Mouse (Mus musculus) embryonic facial prominence, embryonic 12.5 days (tissue): Measurements from ENCODE around the gene Immt. TPM values are rescaled to one million over a fixed set of nuclear protein-coding genes. Genes with fewer than 3 reads are reported as not detected.
"Not testable (repeated sequence)": the region's sequence is repeated elsewhere in the genome, so short reads cannot be mapped to it uniquely, and the experiment has no call there.

Source experiments
- ATAC-seq: fragments of 200-750 bp; cut with Nextera tagmentation; 2 replicates; pipeline ENCODE4 v1.8.0; 2017; ENCODE audit not compliant: insufficient number of reproducible peaks, insufficient read depth, low FRiP score, low TSS enrichment
- H3K27ac ChIP-seq: fragments of 300-500 bp; sonication (generic); 2 replicates; pipeline ENCODE4 v1.5.1; 2016; ENCODE audit warnings: mild to moderate bottlenecking
- H3K27me3 ChIP-seq: fragments of 300-500 bp; sonication (generic); 2 replicates; pipeline ENCODE4 v1.6.1; 2016; ENCODE audit warnings: mild to moderate bottlenecking, moderate library complexity
- H3K36me3 ChIP-seq: fragments of 300-500 bp; sonication (generic); 2 replicates; pipeline ENCODE4 v1.6.1; 2016; ENCODE audit warnings: mild to moderate bottlenecking
- H3K4me1 ChIP-seq: fragments of 300-500 bp; sonication (generic); 2 replicates; pipeline ENCODE4 v1.6.1; 2016
- H3K4me2 ChIP-seq: fragments of 300-500 bp; sonication (generic); replicated peaks from 2 replicates; pipeline ENCODE4 v1.6.1; 2016; ENCODE audit warnings: mild to moderate bottlenecking, moderate library complexity
- H3K4me3 ChIP-seq: fragments of 300-500 bp; sonication (generic); 2 replicates; pipeline ENCODE4 v1.5.1; 2016; ENCODE audit warnings: mild to moderate bottlenecking
- H3K9ac ChIP-seq: fragments of 300-500 bp; sonication (generic); 2 replicates; pipeline ENCODE4 v1.6.1; 2016; ENCODE audit warnings: mild to moderate bottlenecking, moderate library complexity
- H3K9me3 ChIP-seq: fragments of 300-500 bp; sonication (generic); 2 replicates; pipeline ENCODE4 v1.6.1; 2016; ENCODE audit warnings: mild to moderate bottlenecking, moderate library complexity
- WGBS: fragments of 180-500 bp; shearing (Covaris S2); methylation state at CpG from one replicate; pipeline ENCODE4 v1.1.7; 2016; 5-methylcytosine and 5-hydroxymethylcytosine counted together
- polyA plus RNA-seq: library from polyadenylated mRNA; unstranded; fragments of >200 nt; fragmentation: Nextera tagmentation; extraction: Ambion mirVana; gene quantifications from 2 replicates; pipeline ENCODE4 v1.2.1, GENCODE M21; 2016

The Immt gene
- polyA plus RNA-seq, 1 experiment from 2014 or later, result 173 TPM

- no peak overlapping the region for H3K4me3 ChIP-seq
- no peaks in the 10 kb centered on the region for H3K27me3 ChIP-seq
- H3K9ac ChIP-seq, result no peak overlapping the region
- WGBS, result 97% methylated on average over 7 of the region's 7 CpGs
- no peak overlapping the region for H3K27ac ChIP-seq
- no peak for ATAC-seq
- no peak overlapping the region for H3K4me2 ChIP-seq
- H3K36me3 ChIP-seq, result peaks cover 86% of the 10 kb centered on the region
- H3K9me3 ChIP-seq, result no peaks in the 10 kb centered on the region
- H3K4me1 ChIP-seq, result no peaks in the 10 kb centered on the region
Observed at GRCm38 (mm10) chr6:71920752-71921151, 89.6 kb downstream of the Immt start.

- WGBS, result 89% methylated on average over 5 of the region's 5 CpGs
- H3K4me2 ChIP-seq, H3K27me3 ChIP-seq, H3K9ac ChIP-seq, ATAC-seq, H3K4me3 ChIP-seq, H3K27ac ChIP-seq, H3K9me3 ChIP-seq, H3K4me1 ChIP-seq: not testable (repeated sequence)
- peaks cover 77% of the 10 kb centered on the region for H3K36me3 ChIP-seq
Observed at GRCm38 (mm10) chr6:71925233-71925632, 94.1 kb downstream of the Immt start.

Other genes starting within 250 kb of the Immt start
- gene Kdm3a, start 198.3 kb upstream of the Immt start, polyA plus RNA-seq, result 62.3 and 67.8 TPM in 2 replicates
- 17.6 and 19.6 TPM in 2 replicates for gene Reep1, start 123.8 kb upstream of the Immt start, polyA plus RNA-seq
- gene Mrpl35, start 4.4 kb upstream of the Immt start, polyA plus RNA-seq, result 55.5 and 57.5 TPM in 2 replicates
- 122 and 126 TPM in 2 replicates for gene Ptcd3, start 77.4 kb downstream of the Immt start, polyA plus RNA-seq
- 41.7 and 42.7 TPM in 2 replicates for gene Polr1a, start 77.7 kb downstream of the Immt start, polyA plus RNA-seq